Mouse (Mus musculus): ENCODE data around the gene Btbd7. TPM values are rescaled to one million over a fixed set of nuclear protein-coding genes. Genes with fewer than 3 reads are reported as not detected.
A peak's percentile ranks its signal among the peaks of the same experiment; 100 is the strongest.

The Btbd7 gene
- polyA plus RNA-seq, 1 experiment from 2014 or later: 15.9 TPM

DNA sequence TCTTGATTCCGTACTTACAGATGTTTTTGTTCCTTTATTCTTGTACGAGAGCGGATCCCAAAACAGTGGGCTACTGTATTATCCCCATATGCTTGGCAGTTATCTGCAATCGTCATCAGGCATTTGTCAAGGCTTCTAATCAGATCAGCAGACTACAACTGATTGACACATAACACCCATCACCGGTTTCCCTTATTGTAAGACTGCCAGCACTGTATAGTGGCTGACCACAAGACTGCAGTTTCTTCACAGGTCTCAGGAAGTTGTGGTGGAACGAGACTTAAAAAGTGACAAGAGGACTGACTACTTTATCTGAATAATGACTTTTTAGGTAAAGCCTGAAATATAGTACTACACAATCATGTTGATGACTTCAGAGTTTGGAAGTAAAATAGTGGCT, 133.4 kb downstream of the Btbd7 start:
- peaks cover 15% of the 10 kb centered on the region for H3K4me1 ChIP-seq (replicated peaks)
- H3K36me3 ChIP-seq: peaks cover 12% of the 10 kb centered on the region; the same call in 1 of the 2 replicates
- no peak overlapping the region for H3K27ac ChIP-seq
- no peaks in the 10 kb centered on the region for H3K9me3 ChIP-seq
- no peak for ATAC-seq
- no peak overlapping the region for H3K9ac ChIP-seq
- 57% methylated on average over 6 of the region's 6 CpGs for WGBS
- peak overlapping the region; percentile 81 for H3K4me2 ChIP-seq (replicated peaks)
- no peaks in the 10 kb centered on the region for H3K27me3 ChIP-seq (replicated peaks)
- 0 out of 2 replicates have a peak overlapping the region, but pooled peaks have one; percentile 93 for H3K4me3 ChIP-seq (replicated peaks)

DNA sequence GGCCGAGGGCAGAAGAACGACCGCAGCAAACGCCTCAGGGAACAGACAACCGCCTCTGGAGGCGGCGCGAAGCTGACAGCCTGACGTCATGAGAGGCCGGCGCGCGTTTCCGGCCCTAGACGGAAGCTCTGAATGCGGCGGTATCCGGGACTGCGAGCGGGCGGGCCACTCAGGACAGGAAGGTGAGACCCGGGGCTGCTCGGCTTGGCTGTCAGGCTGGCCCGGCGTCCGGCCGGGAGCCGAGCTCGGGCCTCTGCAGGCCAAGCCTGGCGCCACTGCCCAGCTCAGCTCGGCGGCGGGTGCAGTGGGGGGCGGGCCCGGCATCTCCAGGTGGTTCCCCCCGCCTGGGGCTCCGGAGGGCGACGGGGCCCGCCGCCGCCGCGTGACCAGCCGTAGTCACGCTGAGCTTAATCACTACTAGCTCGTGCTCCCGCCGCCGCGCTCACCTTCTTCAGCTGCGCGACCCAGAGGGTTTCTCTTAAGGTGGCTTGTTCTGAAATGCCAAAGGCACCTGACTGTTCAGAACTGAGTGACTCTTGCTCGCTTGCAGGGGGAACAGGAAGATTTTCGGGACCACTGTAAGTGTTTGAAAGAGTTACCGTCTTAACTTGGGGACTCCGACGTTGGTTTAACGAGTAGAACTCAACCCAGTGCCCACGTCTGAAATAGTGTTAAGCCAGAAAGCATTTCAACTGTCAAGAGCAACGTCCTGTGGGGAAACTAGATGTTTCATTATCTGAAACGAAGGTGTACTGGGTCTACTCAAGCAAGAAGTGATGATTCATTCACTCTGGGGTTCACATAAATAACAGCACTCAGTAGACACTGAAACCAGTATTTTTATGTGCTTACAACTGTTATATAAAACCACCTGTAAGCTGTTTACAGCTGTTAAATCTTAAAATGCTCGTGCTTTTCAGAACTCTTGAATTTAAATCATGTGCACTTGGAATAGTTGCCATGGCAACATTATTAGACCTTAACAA, 134.4 kb downstream of the Btbd7 start, which contains the start of the genes Moap1 and Tmem251:
Gene Moap1 (minus strand): TSS at position 73 of the 986 bp plus-strand sequence.
Gene Tmem251 (plus strand): TSS at position 174 of the 986 bp plus-strand sequence.
- peak within 1 kb of the TSS; percentile 81 for H3K4me2 ChIP-seq (replicated peaks)
- WGBS: under 1% methylated on average over 61 of the region's 63 CpGs

DNA sequence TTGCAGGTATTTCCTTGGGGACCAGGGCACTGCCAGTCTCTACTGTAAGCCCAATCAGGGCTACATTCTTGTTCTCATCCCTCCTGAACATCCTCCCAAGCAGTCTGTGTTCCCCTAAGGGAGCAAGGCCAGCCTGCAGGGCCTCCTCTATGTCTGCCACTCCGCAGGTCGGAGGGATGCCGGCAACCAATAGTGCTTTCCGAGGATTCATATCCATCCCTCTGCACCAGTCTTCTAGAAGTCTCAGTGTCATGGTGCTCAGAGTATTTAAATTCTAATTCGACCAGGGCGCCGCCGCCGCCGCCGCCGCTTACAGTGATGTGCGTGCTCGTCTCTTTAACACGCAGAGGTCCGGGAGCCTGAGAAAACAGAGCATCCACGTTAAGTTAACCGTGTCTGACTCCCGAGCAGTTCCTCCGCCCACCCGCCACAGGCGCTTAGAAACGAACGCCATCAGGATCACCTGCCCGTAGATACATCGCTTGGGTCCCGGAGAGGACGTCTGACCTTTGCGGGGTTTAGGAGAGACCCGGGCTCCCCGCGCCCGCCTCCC, 135.2 kb downstream of the Btbd7 start:
- H3K9me3 ChIP-seq: no peaks in the 10 kb centered on the region
- peak overlapping the region; percentile 93 for H3K4me3 ChIP-seq (replicated peaks)
- H3K27me3 ChIP-seq (replicated peaks): no peaks in the 10 kb centered on the region
- H3K27ac ChIP-seq: peak overlapping the region; percentile 95
- peak overlapping the region; percentile 85 for H3K9ac ChIP-seq
- no peak; the same call in 1 of the 2 replicates for ATAC-seq
- under 1% methylated on average over 33 of the region's 33 CpGs for WGBS
- H3K4me2 ChIP-seq (replicated peaks): peak overlapping the region; percentile 81
- H3K4me1 ChIP-seq (replicated peaks): peaks cover 15% of the 10 kb centered on the region
- 0 out of 2 replicates have a peak, but pooled peaks cover 3% of the 10 kb centered on the region for H3K36me3 ChIP-seq

More for the DNA sequence above, 134.4 kb downstream of the Btbd7 start, which contains the start of the genes Moap1 and Tmem251:
- Histone ChIP-seq H3K27me3 (replicated peaks) (no peaks in the 10 kb centered on the region), H3K4me3 (replicated peaks) (peak within 1 kb of the TSS; percentile 93), H3K36me3 (peaks cover 7% of the 10 kb centered on the region; the same call in 1 of the 2 replicates), H3K9ac (peak within 1 kb of the TSS; percentile 85), H3K9me3 (no peaks in the 10 kb centered on the region), H3K27ac (peak within 1 kb of the TSS; percentile 95), H3K4me1 (replicated peaks) (peaks cover 15% of the 10 kb centered on the region)
- peak; percentile 99 for ATAC-seq

DNA sequence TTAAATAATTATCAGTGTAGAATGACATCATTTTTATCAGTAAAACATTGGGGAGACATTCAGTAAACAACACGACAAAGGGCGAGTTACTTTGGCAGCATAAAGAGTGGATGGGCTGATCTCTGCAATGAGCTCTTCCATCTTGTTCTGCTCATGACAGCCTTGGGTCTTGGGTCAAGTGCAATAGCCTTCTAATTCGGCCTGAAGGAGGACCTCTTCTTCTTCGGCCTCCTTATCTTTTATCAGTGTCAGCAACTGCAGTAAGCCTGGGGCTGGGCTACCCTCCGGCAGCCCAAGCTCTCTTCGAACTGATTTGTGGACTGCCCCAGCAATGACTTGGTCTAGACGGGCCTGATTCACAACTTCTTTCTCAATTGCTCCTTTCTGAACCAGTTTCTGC, 136.2 kb downstream of the Btbd7 start:
- Histone ChIP-seq H3K4me3 (replicated peaks) (no peak overlapping the region), H3K36me3 (no peaks in the 10 kb centered on the region), H3K27ac (no peak overlapping the region), H3K9me3 (no peaks in the 10 kb centered on the region), H3K9ac (no peak overlapping the region), H3K27me3 (replicated peaks) (no peaks in the 10 kb centered on the region), H3K4me2 (replicated peaks) (no peak overlapping the region), H3K4me1 (replicated peaks) (peaks cover 15% of the 10 kb centered on the region)
- WGBS: 70% methylated on average over 7 of the region's 7 CpGs
- ATAC-seq: no peak

DNA sequence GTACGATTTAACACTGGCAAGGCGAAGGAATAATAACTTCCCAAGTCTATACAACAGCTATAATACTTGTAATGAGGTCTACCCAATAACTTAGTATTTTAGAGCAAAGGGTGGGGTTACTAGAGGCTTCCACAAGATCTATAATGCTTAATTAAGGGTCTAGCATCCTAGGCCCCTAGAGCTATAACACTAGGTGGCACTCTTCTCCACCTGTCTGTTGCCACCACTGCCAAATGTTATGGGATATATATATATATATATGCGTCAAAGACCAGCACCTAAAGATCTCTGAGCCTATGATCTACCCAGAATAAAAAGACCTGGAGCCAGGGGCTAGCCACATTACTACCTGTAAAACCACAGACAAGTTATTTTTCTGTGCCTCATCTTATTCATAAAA, 138.0 kb downstream of the Btbd7 start:
- no peak overlapping the region for H3K4me3 ChIP-seq (replicated peaks)
- peaks cover 15% of the 10 kb centered on the region for H3K4me1 ChIP-seq (replicated peaks)
- no peak overlapping the region for H3K4me2 ChIP-seq (replicated peaks)
- no peak for ATAC-seq
- WGBS: 64% methylated on average over 3 of the region's 3 CpGs
- H3K9ac ChIP-seq: no peak overlapping the region
- H3K36me3 ChIP-seq: no peaks in the 10 kb centered on the region
- no peak overlapping the region for H3K27ac ChIP-seq
- H3K9me3 ChIP-seq: no peaks in the 10 kb centered on the region
- H3K27me3 ChIP-seq (replicated peaks): no peaks in the 10 kb centered on the region

DNA sequence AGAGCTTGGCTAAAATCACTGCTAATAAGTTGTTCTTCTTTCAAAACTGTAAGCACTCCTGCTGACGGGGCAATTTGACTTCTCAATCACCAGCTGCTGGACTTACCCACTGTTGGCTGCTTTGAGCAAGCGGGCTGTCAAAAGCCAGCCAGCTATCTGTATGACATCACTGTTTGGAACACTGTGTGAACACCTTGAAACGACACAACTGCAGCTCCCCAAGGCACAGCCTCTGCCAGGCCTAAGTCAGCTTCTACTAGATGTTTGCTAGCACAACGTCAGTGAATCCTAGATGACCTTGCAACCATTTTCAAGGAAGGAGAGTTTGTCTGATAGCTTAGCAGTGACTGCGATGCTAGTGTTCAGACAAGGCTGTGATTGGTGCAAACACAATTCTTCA, 139.2 kb downstream of the Btbd7 start:
- H3K4me2 ChIP-seq (replicated peaks): no peak overlapping the region
- 71% methylated on average over 5 of the region's 5 CpGs for WGBS
- H3K4me1 ChIP-seq (replicated peaks): peaks cover 7% of the 10 kb centered on the region
- H3K36me3 ChIP-seq: no peaks in the 10 kb centered on the region
- H3K27ac ChIP-seq: no peak overlapping the region
- H3K27me3 ChIP-seq (replicated peaks): no peaks in the 10 kb centered on the region
- no peaks in the 10 kb centered on the region for H3K9me3 ChIP-seq
- ATAC-seq: no peak
- H3K4me3 ChIP-seq (replicated peaks): no peak overlapping the region
- no peak overlapping the region for H3K9ac ChIP-seq

DNA sequence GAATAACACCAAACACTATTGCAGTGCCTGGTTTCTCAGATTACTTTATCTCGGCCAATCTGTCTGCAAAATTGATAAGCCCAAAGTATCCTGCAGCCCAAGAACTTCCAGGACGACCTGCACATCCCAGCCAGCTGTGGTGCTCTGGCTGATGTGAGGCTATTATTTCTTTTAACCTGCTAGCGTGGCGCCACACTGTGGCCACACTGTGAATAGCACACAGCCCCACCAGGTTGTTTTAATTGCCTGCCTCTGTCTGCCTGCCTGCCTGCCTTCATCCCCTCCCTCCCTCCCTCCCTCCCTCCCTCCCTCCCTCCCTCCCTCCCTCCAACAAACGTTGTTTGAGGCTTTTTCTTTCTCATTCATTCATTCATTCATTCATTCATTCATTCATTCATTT, 144.9 kb downstream of the Btbd7 start:
- Histone ChIP-seq H3K36me3 (no peaks in the 10 kb centered on the region), H3K9ac (no peak overlapping the region), H3K9me3 (no peaks in the 10 kb centered on the region), H3K27ac (no peak overlapping the region), H3K4me1 (replicated peaks) (peaks cover 23% of the 10 kb centered on the region), H3K4me2 (replicated peaks) (no peak overlapping the region), H3K4me3 (replicated peaks) (no peak overlapping the region), H3K27me3 (replicated peaks) (no peaks in the 10 kb centered on the region)
- WGBS: 6% methylated on average over 5 of the region's 5 CpGs
- no peak for ATAC-seq

DNA sequence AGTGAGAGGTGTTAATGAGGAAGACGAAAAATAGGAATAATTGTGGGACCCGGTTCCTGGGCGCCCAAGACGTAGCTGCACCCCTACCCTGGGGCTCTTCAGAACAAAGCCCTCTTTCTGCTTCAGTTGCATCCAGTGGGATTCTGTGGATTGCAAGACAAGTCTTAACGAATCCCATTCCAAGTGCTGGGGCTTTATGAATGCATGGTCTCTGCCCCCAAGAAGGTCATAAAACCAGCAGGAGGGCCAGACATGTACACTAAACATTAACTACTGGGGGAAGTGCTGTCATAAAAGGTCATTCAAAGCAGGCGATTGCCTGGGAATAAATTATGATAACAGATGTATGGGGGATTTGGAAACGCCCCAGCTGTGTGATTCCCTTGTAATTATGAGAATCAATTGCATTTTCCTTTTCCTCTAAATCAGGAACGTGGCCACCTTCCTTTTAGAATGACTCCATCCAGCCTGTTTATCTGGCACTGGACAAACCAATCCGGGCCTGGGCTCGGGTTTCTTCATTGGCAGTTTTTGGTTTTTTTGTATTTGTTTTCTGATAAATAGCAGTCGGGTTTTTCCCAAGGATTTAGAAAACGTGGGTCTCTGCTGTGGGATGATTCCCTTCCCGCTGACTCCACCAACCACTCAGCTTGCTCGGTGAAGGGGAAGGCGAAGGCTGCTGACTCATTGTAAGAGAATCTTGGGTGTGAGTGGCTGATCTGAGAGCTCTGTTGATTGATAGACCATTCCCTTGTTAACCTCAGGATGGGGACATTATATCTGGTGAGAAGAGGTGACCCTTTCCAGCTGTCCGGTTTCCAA, 147.3 kb downstream of the Btbd7 start:
- Histone ChIP-seq H3K4me1 (replicated peaks) (peaks cover 25% of the 10 kb centered on the region), H3K27ac (peak overlapping the region; percentile 93), H3K27me3 (replicated peaks) (no peaks in the 10 kb centered on the region), H3K4me2 (replicated peaks) (peak overlapping the region; percentile 53), H3K4me3 (replicated peaks) (no peak overlapping the region; the same call in 1 of the 2 replicates), H3K9me3 (no peaks in the 10 kb centered on the region), H3K9ac (0 out of 2 replicates have a peak overlapping the region, but pooled peaks have one; percentile 8), H3K36me3 (no peaks in the 10 kb centered on the region)
- peak; percentile 91 for ATAC-seq
- WGBS: 19% methylated on average over 16 of the region's 16 CpGs

Other genes starting within 250 kb of the Btbd7 start
- gene Itpk1, start 173.5 kb downstream of the Btbd7 start, polyA plus RNA-seq (2015; fragmentation: Nextera tagmentation; extraction: Ambion mirVana): 39.1 and 40.1 TPM in 2 replicates
- 20.5 and 23.1 TPM in 2 replicates for gene Moap1, start 134.8 kb downstream of the Btbd7 start, polyA plus RNA-seq (2015; fragmentation: Nextera tagmentation; extraction: Ambion mirVana)
- 15.3 and 16.3 TPM in 2 replicates for gene Tmem251, start 134.7 kb downstream of the Btbd7 start, polyA plus RNA-seq (2015; fragmentation: Nextera tagmentation; extraction: Ambion mirVana)
- not detected in 2 replicates for gene Gm28051, start 120.7 kb downstream of the Btbd7 start, polyA plus RNA-seq (2015; fragmentation: Nextera tagmentation; extraction: Ambion mirVana)
- 30.8 and 31.2 TPM in 2 replicates for gene Gon7, start 120.7 kb downstream of the Btbd7 start, polyA plus RNA-seq (2015; fragmentation: Nextera tagmentation; extraction: Ambion mirVana)
- 32.2 and 36.8 TPM in 2 replicates for gene Ubr7, start 120.5 kb downstream of the Btbd7 start, polyA plus RNA-seq (2015; fragmentation: Nextera tagmentation; extraction: Ambion mirVana)
- gene Gm20604, start 119.8 kb downstream of the Btbd7 start, polyA plus RNA-seq (2015; fragmentation: Nextera tagmentation; extraction: Ambion mirVana): 18.7 and 21.0 TPM in 2 replicates
- gene Cox8c, start 20.8 kb upstream of the Btbd7 start, polyA plus RNA-seq (2015; fragmentation: Nextera tagmentation; extraction: Ambion mirVana): not detected in 2 replicates
- 0.28 and 0.59 TPM in 2 replicates for gene Unc79, start 70.4 kb upstream of the Btbd7 start, polyA plus RNA-seq (2015; fragmentation: Nextera tagmentation; extraction: Ambion mirVana)

All from intestine, embryonic 15.5 days (tissue).